Mouse (Mus musculus): ENCODE results near the gene Pin1rt1.

DNA sequence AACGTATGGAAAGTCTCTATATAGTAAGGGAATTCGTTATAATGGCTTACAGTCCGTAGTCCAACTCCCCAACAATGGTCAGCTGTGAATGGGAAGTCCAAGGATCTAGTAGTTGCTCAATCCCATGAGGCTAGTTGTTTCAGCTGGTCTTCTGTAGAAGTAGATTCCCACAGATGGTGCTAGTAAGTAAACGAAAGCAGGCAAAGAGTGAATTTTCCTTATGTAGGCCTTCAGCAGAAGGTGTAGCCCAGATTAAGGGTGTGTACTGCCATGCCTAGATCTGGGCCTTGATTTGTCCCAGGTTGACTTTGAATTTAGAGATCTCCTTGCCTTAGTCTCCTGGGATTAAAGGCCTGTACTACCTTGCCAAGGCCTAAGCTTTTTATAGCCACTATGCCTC, at the start of gene Pin1rt1:
- TF ChIP-seq CTCF (IDR thresholded peaks at IDR 0.05; ENCODE audit: insufficient read depth, low read length), result no peak
- TF ChIP-seq POLR2A (IDR thresholded peaks at IDR 0.05; ENCODE audit: borderline replicate concordance, extremely low read depth, low read depth, low read length), result no peak
